Mouse (Mus musculus): ENCODE data around the gene Ddx46.

Ddx46 gene

DNA sequence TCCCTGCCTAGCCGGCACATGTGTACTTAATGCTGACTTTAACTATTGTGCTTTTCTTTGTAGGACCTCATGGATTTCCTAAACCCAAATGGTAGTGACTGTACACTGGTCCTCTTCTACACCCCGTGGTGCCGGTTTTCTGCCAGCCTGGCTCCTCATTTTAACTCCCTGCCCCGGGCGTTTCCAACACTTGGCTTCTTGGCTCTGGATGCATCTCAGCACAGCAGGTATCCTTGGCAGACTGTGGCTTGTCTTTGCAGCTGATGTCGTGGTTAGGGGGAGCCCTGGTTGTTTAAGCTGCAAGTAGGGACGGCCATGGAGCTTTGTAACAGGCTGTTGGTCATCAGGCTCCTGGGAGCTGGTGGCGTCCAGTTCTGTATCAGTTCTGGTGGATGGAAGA is 86.7 kb downstream of the Ddx46 start:
- in situ Hi-C loops (cut with MboI, MseI) = no loop called here

DNA sequence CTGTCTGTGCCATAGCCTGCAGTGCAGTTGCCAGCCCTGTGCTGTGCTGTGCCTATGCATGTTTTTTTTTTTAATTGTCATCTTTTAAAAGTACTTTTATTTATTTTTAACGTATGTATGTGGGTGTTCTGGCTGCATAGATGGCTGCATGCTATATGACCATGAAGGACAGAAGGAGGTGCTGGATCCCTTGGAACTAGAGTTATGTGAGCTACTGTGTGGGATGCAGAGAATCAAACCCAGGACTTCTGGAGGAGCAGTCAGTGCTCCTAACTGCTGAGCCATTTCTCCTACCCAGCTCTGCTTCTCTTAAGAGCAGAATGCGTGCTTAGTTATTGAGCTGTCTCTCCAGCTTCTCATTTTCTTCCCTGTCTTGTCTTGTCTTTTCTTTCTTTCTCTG is 87.2 kb downstream of the Ddx46 start:
- in situ Hi-C loops (cut with MboI, MseI) = no loop called here

GRCm38 (mm10) chr13:55726598-55727119 is 91.8 kb downstream of the Ddx46 start:
- in situ Hi-C loops (cut with MboI, MseI) = no loop called here

- in situ Hi-C loops (cut with MboI, MseI) = no loop called here
Observed at GRCm38 (mm10) chr13:55727120-55727838, 92.5 kb downstream of the Ddx46 start, which contains the start of gene Pcbd2. Gene Pcbd2, plus strand, starts transcription at chr13:55727368.

DNA sequence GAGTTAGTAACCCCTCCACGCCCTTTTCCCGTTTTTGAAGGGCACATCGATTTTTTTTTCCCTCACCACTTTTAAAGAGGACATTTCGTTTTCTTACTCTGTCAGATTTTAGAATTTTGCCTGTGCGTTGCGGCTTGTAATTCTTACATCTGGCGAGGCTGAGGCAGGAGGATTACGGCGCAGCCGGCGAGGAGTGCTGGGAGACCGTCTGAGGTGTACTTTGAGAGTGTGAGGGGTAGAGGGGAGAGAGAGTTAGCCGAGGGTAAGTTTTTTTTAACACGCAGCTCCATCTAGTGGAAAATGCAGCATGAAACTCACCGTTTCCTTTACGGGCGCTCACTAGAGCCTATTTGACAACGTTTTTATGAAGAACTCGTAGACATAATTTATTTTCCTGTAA is 93.0 kb downstream of the Ddx46 start:
- in situ Hi-C loops (cut with MboI, MseI) = no loop called here

- in situ Hi-C loops (cut with MboI, MseI) = no loop called here
Observed at GRCm38 (mm10) chr13:55730716-55731115, 95.9 kb downstream of the Ddx46 start.

Data from T-helper 2 cell (primary cell).